Mouse (Mus musculus) CD4-positive, CD25-positive, alpha-beta regulatory T cell, adult 2 months (primary cell): Measurements from ENCODE around the gene Rbm47.

Experiments
- DNase-seq: peaks from one replicate; pipeline ENCODE4 v3.0.0-alpha.2; 2012; ENCODE audit warnings: low read depth, low spot score

The Rbm47 gene

GRCm38 (mm10) chr5:66086952-66087351, 86.0 kb downstream of the Rbm47 start:
- no peak for DNase-seq

- DNase-seq: no peak
These were observed 86.6 kb downstream of the Rbm47 start for GRCm38 (mm10) chr5:66086304-66086703.

- DNase-seq: no peak
These were observed 87.4 kb downstream of the Rbm47 start for GRCm38 (mm10) chr5:66085478-66085877.

GRCm38 (mm10) chr5:66084541-66084940, 88.4 kb downstream of the Rbm47 start:
- DNase-seq: no peak

- DNase-seq: peak; percentile 82
These were observed 89.6 kb downstream of the Rbm47 start for GRCm38 (mm10) chr5:66083350-66083749.

GRCm38 (mm10) chr5:66082229-66082572, 90.7 kb downstream of the Rbm47 start:
- DNase-seq: no peak

- no peak for DNase-seq
These were observed 91.3 kb downstream of the Rbm47 start for GRCm38 (mm10) chr5:66081443-66082228.

- DNase-seq: no peak
These were observed 92.2 kb downstream of the Rbm47 start for GRCm38 (mm10) chr5:66080529-66081220.

- no peak for DNase-seq
These were observed 93.3 kb downstream of the Rbm47 start for GRCm38 (mm10) chr5:66079358-66080179.

GRCm38 (mm10) chr5:66078491-66079012, 94.4 kb downstream of the Rbm47 start:
- DNase-seq: no peak

- no peak for DNase-seq
These were observed 95.5 kb downstream of the Rbm47 start for GRCm38 (mm10) chr5:66077416-66077815.

- no peak for DNase-seq
These were observed 96.1 kb downstream of the Rbm47 start for GRCm38 (mm10) chr5:66076685-66077301.

GRCm38 (mm10) chr5:66075906-66076305, 97.0 kb downstream of the Rbm47 start:
- no peak for DNase-seq

GRCm38 (mm10) chr5:66075032-66075488, 97.9 kb downstream of the Rbm47 start:
- DNase-seq: peak; percentile 78

- DNase-seq: no peak
These were observed 98.7 kb downstream of the Rbm47 start for GRCm38 (mm10) chr5:66074235-66074634.

- no peak for DNase-seq
These were observed 99.2 kb downstream of the Rbm47 start for GRCm38 (mm10) chr5:66073604-66074164.

GRCm38 (mm10) chr5:66071722-66072121, 101.2 kb downstream of the Rbm47 start:
- DNase-seq: no peak

GRCm38 (mm10) chr5:66070350-66070749, 102.6 kb downstream of the Rbm47 start:
- no peak for DNase-seq

- DNase-seq: peak; percentile 81
These were observed 103.3 kb downstream of the Rbm47 start for GRCm38 (mm10) chr5:66069470-66070144.

GRCm38 (mm10) chr5:66069133-66069469, 103.8 kb downstream of the Rbm47 start:
- no peak for DNase-seq
